Mouse (Mus musculus) megakaryocyte, embryonic 14.5 days (primary cell): Measurements from ENCODE around the gene Bbs1.

Source experiments
- FLI1 ChIP-seq: IDR thresholded peaks from 2 replicates; pipeline ENCODE4 v1.6.1; 2012; ENCODE audit warnings: low read length, inconsistent platforms, mixed read lengths
- GATA1 ChIP-seq: IDR thresholded peaks from 3 replicates; pipeline ENCODE4 v1.6.1; 2012; ENCODE audit warnings: mixed read lengths, low read length, inconsistent platforms, borderline replicate concordance

DNA sequence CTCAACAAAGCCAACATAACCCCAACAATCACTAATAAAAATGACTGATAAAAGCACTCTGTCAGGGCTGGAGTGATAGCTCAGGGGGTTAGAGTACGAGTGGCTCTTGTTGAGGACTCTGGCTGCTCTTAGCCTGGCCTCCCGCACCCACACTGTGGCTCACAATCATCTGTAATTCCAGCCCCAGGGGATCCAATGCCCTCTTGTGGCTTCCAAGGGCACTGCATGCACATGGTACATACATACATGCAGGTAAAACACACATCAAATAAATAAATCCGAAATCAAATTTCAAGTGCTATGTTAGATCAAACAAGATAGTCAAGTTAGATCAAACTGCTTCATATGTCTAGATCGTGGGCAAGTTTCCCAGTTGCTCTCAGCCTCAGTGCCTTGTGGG lies 1.7 kb upstream of the Bbs1 start:
- TF ChIP-seq GATA1 (no peak), FLI1 (no peak)
